ENCODE assay signal across 9 mouse cellular contexts in genomic region chr19:3292028-3292427, GRCm38 (mm10). TPM values are rescaled to one million over a fixed set of nuclear protein-coding genes. Genes with fewer than 3 reads are reported as not detected.
DNase-seq lines count a peak whose midpoint lies in the region; ATAC-seq lines count a peak whose summit lies in the region.
"Had no signal": no experiment of that assay in that cellular context is flagged by ENCODE, and none has a peak within 500 bp of the region (broad histone marks: within the 10 kb centered on the region; RNA-seq: fewer than 3 reads in every experiment).

No protein-coding gene starts in this region.

- intact Hi-C loops in left cerebral cortex, postnatal 36 days (cut with DNase I): loop anchor here (5.0 kb wide), 1 partner anchor 160 kb away; no protein-coding TSS in a partner anchor

- H3K4me3 ChIP-seq in midbrain, embryonic 10.5 days: no peak overlapping the region
- H3K4me3 ChIP-seq: myocyte had no signal

- WGBS in midbrain, embryonic 10.5 days: 73% methylated on average over 2 of the region's 2 CpGs

- H3K27ac ChIP-seq in midbrain, embryonic 10.5 days (replicated peaks): no peak overlapping the region

- H3K4me1 ChIP-seq in midbrain, embryonic 10.5 days: no peaks in the 10 kb centered on the region

- no peaks in the 10 kb centered on the region for H3K9me3 ChIP-seq in midbrain, embryonic 10.5 days (replicated peaks)

- peak; percentile 36; the same call in 1 of the 2 replicates for ATAC-seq in cerebellum, adult (ENCODE audit: insufficient number of reproducible peaks, low FRiP score, low TSS enrichment)
- peak; percentile 28 for ATAC-seq in inflammation-experienced regulatory T-cells, adult 6 months

- DNase-seq in cerebellum, adult 8-10 months: no peak
- peak; percentile 17 for DNase-seq in c-Kit-positive CD71-positive TER-119-positive erythroid progenitor cells, embryonic 14.5 days (ENCODE audit: low spot score)
- peak; percentile 32 to 80 for DNase-seq in frontal cortex, adult 2 months (ENCODE audit: extremely low spot score in 1 of 2, low spot score in 1 of 2)
- peak; percentile 43 to 54 for DNase-seq in left cerebral cortex, postnatal 36 days (ENCODE audit: low spot score in 2 of 2)
- peak; percentile 43 for DNase-seq in midbrain, embryonic 10.5 days (ENCODE audit: low spot score)
- peak; percentile 49 for DNase-seq in right cerebral cortex, postnatal 25 days

- H3K36me3 ChIP-seq in midbrain, embryonic 10.5 days: peaks cover 62% of the 10 kb centered on the region

- no peaks in the 10 kb centered on the region for H3K27me3 ChIP-seq in midbrain, embryonic 10.5 days (ENCODE audit: low read depth, poor library complexity, severe bottlenecking)

RNA-seq across cellular contexts. Expression of gene Ighmbp2, which starts 9.2 kb away (rescaled TPM):
- 7.0 and 8.2 TPM in 2 replicates for polyA plus RNA-seq in frontal cortex, adult 2 months (2012; rRNA removed)
- 1 to 10 TPM; 4.2 to 5.8 (median 4.8) TPM for polyA plus RNA-seq in inflammation-experienced regulatory T-cells, adult 6 months (2017; shearing (Covaris generic))
- 10 to 100 TPM; 10.7 TPM for total RNA-seq in left cerebral cortex, postnatal 36 days (2021)
- polyA plus RNA-seq in midbrain, embryonic 10.5 days (2016; fragmentation: Nextera tagmentation; extraction: Ambion mirVana): 10.2 and 11.5 TPM in 2 replicates

RNA-seq across cellular contexts. Expression of gene Mrpl21, which starts 9.3 kb away (rescaled TPM):
- polyA plus RNA-seq in frontal cortex, adult 2 months (2012; rRNA removed): 53.9 and 56.7 TPM in 2 replicates
- polyA plus RNA-seq in inflammation-experienced regulatory T-cells, adult 6 months (2017; shearing (Covaris generic)): 100 to 1,000 TPM; 106 to 127 (median 110) TPM
- total RNA-seq in left cerebral cortex, postnatal 36 days (2021): 10 to 100 TPM; 49.8 to 55.3 TPM
- polyA plus RNA-seq in midbrain, embryonic 10.5 days (2016; fragmentation: Nextera tagmentation; extraction: Ambion mirVana): 122 and 139 TPM in 2 replicates

RNA-seq across cellular contexts. Expression of gene Cpt1a, which starts 30.1 kb away (rescaled TPM):
- polyA plus RNA-seq in frontal cortex, adult 2 months (2012; rRNA removed): 22.6 and 25.1 TPM in 2 replicates
- polyA plus RNA-seq in inflammation-experienced regulatory T-cells, adult 6 months (2017; shearing (Covaris generic)): 10 to 100 TPM; 19.7 to 29.2 (median 20.9) TPM
- total RNA-seq in left cerebral cortex, postnatal 36 days (2021): 10 to 100 TPM; 25.5 to 31.1 TPM
- 4.0 and 7.4 TPM in 2 replicates for polyA plus RNA-seq in midbrain, embryonic 10.5 days (2016; fragmentation: Nextera tagmentation; extraction: Ambion mirVana)
